Mouse (Mus musculus): ENCODE data around the gene Gm10697. TPM values are rescaled to one million over a fixed set of nuclear protein-coding genes. Genes with fewer than 3 reads are reported as not detected.

The Gm10697 gene
- not detected in 2 replicates for polyA plus RNA-seq (2012; rRNA removed; ENCODE audit: low replicate concordance)

GRCm38 (mm10) chr3:94072544-94072943 lies at the start of gene Gm10697:
TSS of gene Gm10697 (minus strand) at chr3:94072644.

GRCm38 (mm10) chr3:94054785-94055184 lies 17.7 kb downstream of the Gm10697 start, which contains the start of gene Gm9125:
TSS of gene Gm9125 (minus strand) at chr3:94054885.

Other genes with a start within 250 kb of the Gm10697 start
- gene Tdpoz3, start 246.6 kb downstream of the Gm10697 start, polyA plus RNA-seq (2012; rRNA removed; ENCODE audit: low replicate concordance) = not detected in 2 replicates
- gene Gm9117, start 129.1 kb downstream of the Gm10697 start, polyA plus RNA-seq (2012; rRNA removed; ENCODE audit: low replicate concordance) = not detected in 2 replicates
- gene Tdpoz5, start 111.3 kb downstream of the Gm10697 start, polyA plus RNA-seq (2012; rRNA removed; ENCODE audit: low replicate concordance) = not detected in 2 replicates
- gene Gm9125, start 17.8 kb downstream of the Gm10697 start, polyA plus RNA-seq (2012; rRNA removed; ENCODE audit: low replicate concordance) = not detected in 2 replicates
- gene Gm10696, start 105.5 kb upstream of the Gm10697 start, polyA plus RNA-seq (2012; rRNA removed; ENCODE audit: low replicate concordance) = not detected in 2 replicates
- gene Gm5286, start 124.1 kb upstream of the Gm10697 start, polyA plus RNA-seq (2012; rRNA removed; ENCODE audit: low replicate concordance) = not detected in 2 replicates
- gene Gm4778, start 191.4 kb upstream of the Gm10697 start, polyA plus RNA-seq (2012; rRNA removed; ENCODE audit: low replicate concordance) = not detected in 2 replicates
- 0.80 and 2.6 TPM in 2 replicates for gene Them4, start 237.4 kb upstream of the Gm10697 start, polyA plus RNA-seq (2012; rRNA removed; ENCODE audit: low replicate concordance)